Mouse (Mus musculus): ENCODE measurements around the gene Ephb3. TPM values are rescaled to one million over a fixed set of nuclear protein-coding genes. Genes with fewer than 3 reads are reported as not detected.

The Ephb3 gene
- polyA plus RNA-seq, 1 experiment from 2014 or later, result 15.5 TPM

GRCm38 (mm10) chr16:21224648-21225240 lies 20.2 kb downstream of the Ephb3 start:
- Histone ChIP-seq H3K27ac (ENCODE audit: low read depth, low read length) (no peak overlapping the region), H3K9me3 (ENCODE audit: control insufficient read depth, low read length) (no peaks in the 10 kb centered on the region), H3K4me1 (ENCODE audit: control insufficient read depth, insufficient read depth, low read length) (no peaks in the 10 kb centered on the region), H3K4me3 (ENCODE audit: low read depth, low read length) (no peak overlapping the region), H3K27me3 (ENCODE audit: control insufficient read depth, insufficient read depth, low read length) (no peaks in the 10 kb centered on the region), H3K36me3 (ENCODE audit: control insufficient read depth, insufficient read depth, low read length) (peaks cover 7% of the 10 kb centered on the region), H3K9ac (ENCODE audit: low read length) (no peak overlapping the region), H3K4me2 (ENCODE audit: low read depth) (no peak overlapping the region)
- ATAC-seq (ENCODE audit: insufficient read depth, low FRiP score, low TSS enrichment) (no peak), DNase-seq (ENCODE audit: low spot score) (no peak)
- WGBS, result 51% methylated on average over 4 of the region's 4 CpGs

- no peak overlapping the region for H3K9ac ChIP-seq (ENCODE audit: low read length)
- no peaks in the 10 kb centered on the region for H3K9me3 ChIP-seq (ENCODE audit: control insufficient read depth, low read length)
- H3K27ac ChIP-seq (ENCODE audit: low read depth, low read length), result no peak overlapping the region
- 73% methylated on average over 6 of the region's 6 CpGs for WGBS
- no peaks in the 10 kb centered on the region for H3K4me1 ChIP-seq (ENCODE audit: control insufficient read depth, insufficient read depth, low read length)
- no peak for ATAC-seq (ENCODE audit: insufficient read depth, low FRiP score, low TSS enrichment)
- H3K27me3 ChIP-seq (ENCODE audit: control insufficient read depth, insufficient read depth, low read length), result no peaks in the 10 kb centered on the region
- no peak overlapping the region for H3K4me3 ChIP-seq (ENCODE audit: low read depth, low read length)
- DNase-seq (ENCODE audit: low spot score), result no peak
- H3K4me2 ChIP-seq (ENCODE audit: low read depth), result no peak overlapping the region
- H3K36me3 ChIP-seq (ENCODE audit: control insufficient read depth, insufficient read depth, low read length), result peaks cover 2% of the 10 kb centered on the region
Observed at GRCm38 (mm10) chr16:21226629-21227028, 22.1 kb downstream of the Ephb3 start.

GRCm38 (mm10) chr16:21235135-21235534 lies 30.6 kb downstream of the Ephb3 start:
- H3K9ac ChIP-seq (ENCODE audit: low read length), result no peak overlapping the region
- H3K36me3 ChIP-seq (ENCODE audit: control insufficient read depth, insufficient read depth, low read length), result no peaks in the 10 kb centered on the region
- ATAC-seq (ENCODE audit: insufficient read depth, low FRiP score, low TSS enrichment) (no peak), DNase-seq (ENCODE audit: low spot score) (no peak)
- H3K27ac ChIP-seq (ENCODE audit: low read depth, low read length), result no peak overlapping the region
- H3K4me2 ChIP-seq (ENCODE audit: low read depth), result no peak overlapping the region
- H3K27me3 ChIP-seq (ENCODE audit: control insufficient read depth, insufficient read depth, low read length), result no peaks in the 10 kb centered on the region
- no peaks in the 10 kb centered on the region for H3K9me3 ChIP-seq (ENCODE audit: control insufficient read depth, low read length)
- 72% methylated on average over 8 of the region's 8 CpGs for WGBS
- peaks cover 11% of the 10 kb centered on the region; the same call in 1 of the 2 replicates for H3K4me1 ChIP-seq (ENCODE audit: control insufficient read depth, insufficient read depth, low read length)
- no peak overlapping the region for H3K4me3 ChIP-seq (ENCODE audit: low read depth, low read length)

GRCm38 (mm10) chr16:21238722-21239121 lies 34.2 kb downstream of the Ephb3 start:
- no peak for DNase-seq (ENCODE audit: low spot score)
- 18% methylated on average over 5 of the region's 5 CpGs for WGBS
- ATAC-seq (ENCODE audit: insufficient read depth, low FRiP score, low TSS enrichment), result no peak
- H3K9me3 ChIP-seq (ENCODE audit: control insufficient read depth, low read length), result no peaks in the 10 kb centered on the region
- H3K36me3 ChIP-seq (ENCODE audit: control insufficient read depth, insufficient read depth, low read length), result no peaks in the 10 kb centered on the region
- no peak overlapping the region for H3K4me2 ChIP-seq (ENCODE audit: low read depth)
- H3K9ac ChIP-seq (ENCODE audit: low read length), result no peak overlapping the region
- H3K4me3 ChIP-seq (ENCODE audit: low read depth, low read length), result no peak overlapping the region
- peaks cover 19% of the 10 kb centered on the region; the same call in 1 of the 2 replicates for H3K4me1 ChIP-seq (ENCODE audit: control insufficient read depth, insufficient read depth, low read length)
- no peak overlapping the region for H3K27ac ChIP-seq (ENCODE audit: low read depth, low read length)
- H3K27me3 ChIP-seq (ENCODE audit: control insufficient read depth, insufficient read depth, low read length), result no peaks in the 10 kb centered on the region

- ATAC-seq (ENCODE audit: insufficient read depth, low FRiP score, low TSS enrichment), result no peak
- peaks cover 19% of the 10 kb centered on the region; the same call in 1 of the 2 replicates for H3K4me1 ChIP-seq (ENCODE audit: control insufficient read depth, insufficient read depth, low read length)
Observed at GRCm38 (mm10) chr16:21240547-21240946, 36.0 kb downstream of the Ephb3 start.

GRCm38 (mm10) chr16:21241030-21241429 lies 36.5 kb downstream of the Ephb3 start:
- no peak for ATAC-seq (ENCODE audit: insufficient read depth, low FRiP score, low TSS enrichment)
- H3K27ac ChIP-seq (ENCODE audit: low read depth, low read length), result no peak overlapping the region
- H3K27me3 ChIP-seq (ENCODE audit: control insufficient read depth, insufficient read depth, low read length), result no peaks in the 10 kb centered on the region
- H3K4me1 ChIP-seq (ENCODE audit: control insufficient read depth, insufficient read depth, low read length), result peaks cover 19% of the 10 kb centered on the region
- H3K36me3 ChIP-seq (ENCODE audit: control insufficient read depth, insufficient read depth, low read length), result no peaks in the 10 kb centered on the region
- H3K9me3 ChIP-seq (ENCODE audit: control insufficient read depth, low read length), result no peaks in the 10 kb centered on the region
- H3K4me2 ChIP-seq (ENCODE audit: low read depth), result no peak overlapping the region
- DNase-seq (ENCODE audit: low spot score), result no peak
- no peak overlapping the region for H3K4me3 ChIP-seq (ENCODE audit: low read depth, low read length)
- no peak overlapping the region for H3K9ac ChIP-seq (ENCODE audit: low read length)

More at GRCm38 (mm10) chr16:21240547-21240946, 36.0 kb downstream of the Ephb3 start:
- no peak overlapping the region for H3K27ac ChIP-seq (ENCODE audit: low read depth, low read length)
- no peak for DNase-seq (ENCODE audit: low spot score)
- 27% methylated on average over 3 of the region's 3 CpGs for WGBS
- no peak overlapping the region for H3K9ac ChIP-seq (ENCODE audit: low read length)
- H3K27me3 ChIP-seq (ENCODE audit: control insufficient read depth, insufficient read depth, low read length), result no peaks in the 10 kb centered on the region
- H3K9me3 ChIP-seq (ENCODE audit: control insufficient read depth, low read length), result no peaks in the 10 kb centered on the region
- H3K36me3 ChIP-seq (ENCODE audit: control insufficient read depth, insufficient read depth, low read length), result no peaks in the 10 kb centered on the region
- H3K4me2 ChIP-seq (ENCODE audit: low read depth), result no peak overlapping the region
- no peak overlapping the region for H3K4me3 ChIP-seq (ENCODE audit: low read depth, low read length)

- no peak overlapping the region for H3K4me2 ChIP-seq (ENCODE audit: low read depth)
- H3K4me1 ChIP-seq (ENCODE audit: control insufficient read depth, insufficient read depth, low read length), result peaks cover 28% of the 10 kb centered on the region
- H3K36me3 ChIP-seq (ENCODE audit: control insufficient read depth, insufficient read depth, low read length), result no peaks in the 10 kb centered on the region
- no peak overlapping the region for H3K4me3 ChIP-seq (ENCODE audit: low read depth, low read length)
- H3K9ac ChIP-seq (ENCODE audit: low read length), result no peak overlapping the region
- H3K9me3 ChIP-seq (ENCODE audit: control insufficient read depth, low read length), result no peaks in the 10 kb centered on the region
- peaks cover 9% of the 10 kb centered on the region for H3K27me3 ChIP-seq (ENCODE audit: control insufficient read depth, insufficient read depth, low read length)
- WGBS, result 19% methylated on average over 8 of the region's 8 CpGs
- DNase-seq (ENCODE audit: low spot score) (no peak), ATAC-seq (ENCODE audit: insufficient read depth, low FRiP score, low TSS enrichment) (no peak)
- no peak overlapping the region for H3K27ac ChIP-seq (ENCODE audit: low read depth, low read length)
Observed at GRCm38 (mm10) chr16:21242946-21243345, 38.4 kb downstream of the Ephb3 start.

GRCm38 (mm10) chr16:21244803-21245202 lies 40.2 kb downstream of the Ephb3 start:
- ATAC-seq (ENCODE audit: insufficient read depth, low FRiP score, low TSS enrichment) (no peak), DNase-seq (ENCODE audit: low spot score) (no peak)
- H3K36me3 ChIP-seq (ENCODE audit: control insufficient read depth, insufficient read depth, low read length), result no peaks in the 10 kb centered on the region
- no peak overlapping the region for H3K27ac ChIP-seq (ENCODE audit: low read depth, low read length)
- H3K9me3 ChIP-seq (ENCODE audit: control insufficient read depth, low read length), result no peaks in the 10 kb centered on the region
- H3K27me3 ChIP-seq (ENCODE audit: control insufficient read depth, insufficient read depth, low read length), result peaks cover 23% of the 10 kb centered on the region
- no peak overlapping the region for H3K4me3 ChIP-seq (ENCODE audit: low read depth, low read length)
- no peak overlapping the region for H3K9ac ChIP-seq (ENCODE audit: low read length)
- H3K4me2 ChIP-seq (ENCODE audit: low read depth), result no peak overlapping the region
- WGBS, result 57% methylated on average over 3 of the region's 3 CpGs
- peaks cover 24% of the 10 kb centered on the region for H3K4me1 ChIP-seq (ENCODE audit: control insufficient read depth, insufficient read depth, low read length)

GRCm38 (mm10) chr16:21245387-21245786 lies 40.8 kb downstream of the Ephb3 start:
- Histone ChIP-seq H3K4me3 (ENCODE audit: low read depth, low read length) (no peak overlapping the region), H3K27ac (ENCODE audit: low read depth, low read length) (no peak overlapping the region), H3K27me3 (ENCODE audit: control insufficient read depth, insufficient read depth, low read length) (peaks cover 27% of the 10 kb centered on the region), H3K9ac (ENCODE audit: low read length) (no peak overlapping the region), H3K9me3 (ENCODE audit: control insufficient read depth, low read length) (no peaks in the 10 kb centered on the region), H3K4me1 (ENCODE audit: control insufficient read depth, insufficient read depth, low read length) (peaks cover 24% of the 10 kb centered on the region), H3K4me2 (ENCODE audit: low read depth) (no peak overlapping the region), H3K36me3 (ENCODE audit: control insufficient read depth, insufficient read depth, low read length) (no peaks in the 10 kb centered on the region)
- ATAC-seq (ENCODE audit: insufficient read depth, low FRiP score, low TSS enrichment) (no peak), DNase-seq (ENCODE audit: low spot score) (no peak)
- WGBS, result 18% methylated on average over 7 of the region's 7 CpGs

Data from neural tube, embryonic 11.5 days (tissue).